Mouse (Mus musculus) intestine, embryonic 16.5 days (tissue): ENCODE results near the gene Tagln2. TPM values are rescaled to one million over a fixed set of nuclear protein-coding genes. Genes with fewer than 3 reads are reported as not detected.

ENCODE experiments used
- ATAC-seq: fragments of 200-750 bp; cut with Nextera tagmentation; 2 replicates; pipeline ENCODE4 v1.8.0; 2017; ENCODE audit warnings: moderate TSS enrichment, moderate library complexity
- H3K27ac ChIP-seq: fragments of 300-500 bp; sonication (generic); 2 replicates; pipeline ENCODE4 v1.5.1; 2014; ENCODE audit warnings: mild to moderate bottlenecking, low read length
- H3K27me3 ChIP-seq: fragments of 300-500 bp; sonication (generic); replicated peaks from 2 replicates; pipeline ENCODE4 v1.6.1; 2014; ENCODE audit warnings: low read length, control low read depth, mixed read lengths; ENCODE audit not compliant: control insufficient read depth, insufficient read depth
- H3K36me3 ChIP-seq: fragments of 300-500 bp; sonication (generic); 2 replicates; pipeline ENCODE4 v1.6.1; 2014; ENCODE audit warnings: low read length, control low read depth; ENCODE audit not compliant: control insufficient read depth, insufficient read depth
- H3K4me1 ChIP-seq: fragments of 300-500 bp; sonication (generic); 2 replicates; pipeline ENCODE4 v1.6.1; 2014; ENCODE audit warnings: low read length, control low read depth, mixed read lengths; ENCODE audit not compliant: control insufficient read depth, insufficient read depth
- H3K4me2 ChIP-seq: fragments of 300-500 bp; sonication (generic); 2 replicates; pipeline ENCODE4 v1.6.1; 2014; ENCODE audit warnings: low read depth, low read length, control low read depth
- H3K4me3 ChIP-seq: fragments of 300-500 bp; sonication (generic); 2 replicates; pipeline ENCODE4 v1.5.1; 2014; ENCODE audit warnings: mild to moderate bottlenecking, low read length
- H3K9ac ChIP-seq: fragments of 300-500 bp; sonication (generic); 2 replicates; pipeline ENCODE4 v1.6.1; 2014; ENCODE audit warnings: low read depth, low read length
- H3K9me3 ChIP-seq: fragments of 300-500 bp; sonication (generic); 2 replicates; pipeline ENCODE4 v1.6.1; 2016; ENCODE audit warnings: low read length, control low read depth; ENCODE audit not compliant: control insufficient read depth
- WGBS: fragments of 180-500 bp; shearing (Covaris S2); extraction: QIAGEN DNeasy Blood & Tissue Kit; methylation state at CpG from one replicate; pipeline ENCODE4 v1.1.7; 2014; 5-methylcytosine and 5-hydroxymethylcytosine counted together
- polyA plus RNA-seq: library from polyadenylated mRNA; unstranded; fragments of >200 nt; fragmentation: Nextera tagmentation; extraction: Ambion mirVana; gene quantifications from 2 replicates; pipeline ENCODE4 v1.2.1, GENCODE M21; 2015

Gene Tagln2
- polyA plus RNA-seq, 1 experiment from 2014 or later: 470 TPM

DNA sequence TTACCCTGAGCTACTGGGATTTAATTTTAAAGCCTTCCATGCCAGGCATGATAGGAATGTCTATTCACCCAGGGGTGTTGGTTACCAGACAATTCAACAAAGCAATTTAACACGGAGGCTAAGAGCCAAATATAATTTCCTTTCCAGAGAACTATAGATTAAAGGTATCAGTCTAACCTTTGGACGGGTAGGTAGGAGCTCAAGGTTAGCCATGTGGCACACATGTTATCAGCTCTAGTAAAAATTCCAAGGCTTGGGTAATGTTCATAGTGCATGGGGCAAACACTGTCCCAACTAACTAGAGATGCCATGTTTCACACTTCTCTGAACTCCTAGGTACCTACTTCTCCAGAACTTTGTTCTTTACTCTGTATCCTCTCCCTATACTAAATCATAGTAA, 38.2 kb upstream of the Tagln2 start:
- Histone ChIP-seq H3K36me3 (no peaks in the 10 kb centered on the region), H3K4me3 (no peak overlapping the region), H3K4me1 (peaks cover 5% of the 10 kb centered on the region; the same call in 1 of the 2 replicates), H3K9ac (no peak overlapping the region), H3K27me3 (no peaks in the 10 kb centered on the region), H3K9me3 (no peaks in the 10 kb centered on the region), H3K27ac (peak overlapping the region; percentile 89), H3K4me2 (no peak overlapping the region)
- WGBS: 40% methylated on average over 2 of the region's 2 CpGs
- ATAC-seq: peak; percentile 82

DNA sequence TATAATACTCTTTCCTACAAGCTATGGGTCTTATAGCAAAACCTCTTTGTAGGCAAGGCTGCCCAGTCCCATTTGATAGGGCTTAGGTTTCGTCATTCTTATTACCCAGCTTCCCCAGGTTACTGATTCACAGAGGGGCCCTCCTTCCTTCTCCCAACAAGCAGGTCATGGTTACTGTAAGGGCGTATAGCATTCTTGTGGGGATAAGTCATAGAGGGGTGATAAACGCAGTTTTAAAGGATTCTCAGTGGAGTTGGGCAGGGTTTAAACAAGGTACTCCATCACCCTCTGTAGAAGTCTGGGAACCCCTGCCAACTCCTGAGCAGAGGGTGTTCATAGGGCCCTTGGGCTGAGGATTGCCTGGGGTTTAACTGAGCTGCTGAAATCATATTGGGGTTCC, 37.3 kb upstream of the Tagln2 start:
- Histone ChIP-seq H3K9ac (no peak overlapping the region), H3K4me3 (peak overlapping the region; percentile 10; the same call in 1 of the 2 replicates), H3K27me3 (no peaks in the 10 kb centered on the region), H3K4me2 (peak overlapping the region; percentile 29), H3K27ac (peak overlapping the region; percentile 89), H3K36me3 (no peaks in the 10 kb centered on the region), H3K9me3 (no peaks in the 10 kb centered on the region), H3K4me1 (peaks cover 5% of the 10 kb centered on the region; the same call in 1 of the 2 replicates)
- ATAC-seq: peak; percentile 86
- 40% methylated on average over 3 of the region's 3 CpGs for WGBS

GRCm38 (mm10) chr1:172463387-172464333, 36.2 kb upstream of the Tagln2 start:
- peak; percentile 24 for ATAC-seq
- Histone ChIP-seq H3K9me3 (no peaks in the 10 kb centered on the region), H3K27ac (peak overlapping the region; percentile 68), H3K4me3 (no peak overlapping the region), H3K4me2 (no peak overlapping the region), H3K27me3 (no peaks in the 10 kb centered on the region), H3K4me1 (peaks cover 7% of the 10 kb centered on the region; the same call in 1 of the 2 replicates), H3K36me3 (no peaks in the 10 kb centered on the region), H3K9ac (no peak overlapping the region)
- WGBS: 72% methylated on average over 16 of the region's 16 CpGs

DNA sequence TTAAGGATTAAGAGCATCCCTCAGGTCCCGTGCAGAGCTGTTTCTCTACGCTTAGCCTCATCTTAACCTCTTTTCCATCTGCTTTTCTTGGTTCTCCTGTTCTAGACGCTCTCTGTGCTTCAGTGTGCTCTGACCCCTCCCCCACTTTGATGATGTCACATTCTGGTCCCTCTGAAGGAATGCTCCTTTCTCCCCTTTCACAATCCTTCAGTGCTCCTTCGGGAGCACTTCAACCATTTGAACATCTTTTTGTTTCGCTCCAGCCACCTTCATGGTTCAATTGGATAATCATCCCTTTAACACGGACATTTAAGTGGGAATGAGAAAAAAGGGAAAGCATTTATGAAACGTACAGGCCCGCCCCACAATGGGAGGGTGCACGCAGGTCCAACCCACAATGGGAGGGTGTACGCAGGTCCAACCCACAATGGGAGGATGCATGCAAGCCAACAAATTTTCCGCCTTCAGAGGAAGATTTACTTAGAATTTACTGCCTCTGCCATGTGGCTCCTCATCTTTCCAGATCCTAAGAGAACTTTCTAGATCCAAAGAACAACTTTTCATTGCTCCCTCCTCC, 31.5 kb upstream of the Tagln2 start:
- Histone ChIP-seq H3K4me2 (no peak overlapping the region), H3K4me3 (no peak overlapping the region), H3K4me1 (peaks cover 14% of the 10 kb centered on the region), H3K9me3 (no peaks in the 10 kb centered on the region), H3K27ac (no peak overlapping the region), H3K9ac (no peak overlapping the region), H3K36me3 (no peaks in the 10 kb centered on the region), H3K27me3 (no peaks in the 10 kb centered on the region)
- ATAC-seq: no peak
- 86% methylated on average over 11 of the region's 11 CpGs for WGBS

DNA sequence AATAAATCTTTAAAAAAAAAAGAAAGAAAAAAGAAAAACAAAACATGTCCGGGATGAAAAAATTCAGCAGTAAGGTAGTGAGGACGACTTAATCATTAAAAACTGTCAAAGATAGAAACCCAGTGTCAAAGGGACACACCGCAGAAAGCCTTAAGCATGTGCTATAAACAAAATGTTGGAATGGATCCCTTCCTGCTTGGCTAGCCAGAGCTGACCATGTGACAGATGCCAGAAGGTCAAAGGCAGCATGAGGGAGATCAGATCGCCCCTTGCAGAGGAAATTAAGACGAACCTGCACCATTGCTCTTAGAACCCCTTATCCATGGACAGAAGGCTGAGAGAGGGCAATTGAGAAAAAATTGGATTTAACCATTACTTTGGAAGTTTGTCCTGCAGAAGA, 30.5 kb upstream of the Tagln2 start:
- ATAC-seq: no peak
- H3K27ac ChIP-seq: no peak overlapping the region
- no peak overlapping the region for H3K4me2 ChIP-seq
- WGBS: 60% methylated on average over 5 of the region's 5 CpGs
- peaks cover 9% of the 10 kb centered on the region for H3K4me1 ChIP-seq
- H3K9me3 ChIP-seq: no peaks in the 10 kb centered on the region
- no peaks in the 10 kb centered on the region for H3K27me3 ChIP-seq
- no peaks in the 10 kb centered on the region for H3K36me3 ChIP-seq
- no peak overlapping the region for H3K4me3 ChIP-seq
- H3K9ac ChIP-seq: no peak overlapping the region

DNA sequence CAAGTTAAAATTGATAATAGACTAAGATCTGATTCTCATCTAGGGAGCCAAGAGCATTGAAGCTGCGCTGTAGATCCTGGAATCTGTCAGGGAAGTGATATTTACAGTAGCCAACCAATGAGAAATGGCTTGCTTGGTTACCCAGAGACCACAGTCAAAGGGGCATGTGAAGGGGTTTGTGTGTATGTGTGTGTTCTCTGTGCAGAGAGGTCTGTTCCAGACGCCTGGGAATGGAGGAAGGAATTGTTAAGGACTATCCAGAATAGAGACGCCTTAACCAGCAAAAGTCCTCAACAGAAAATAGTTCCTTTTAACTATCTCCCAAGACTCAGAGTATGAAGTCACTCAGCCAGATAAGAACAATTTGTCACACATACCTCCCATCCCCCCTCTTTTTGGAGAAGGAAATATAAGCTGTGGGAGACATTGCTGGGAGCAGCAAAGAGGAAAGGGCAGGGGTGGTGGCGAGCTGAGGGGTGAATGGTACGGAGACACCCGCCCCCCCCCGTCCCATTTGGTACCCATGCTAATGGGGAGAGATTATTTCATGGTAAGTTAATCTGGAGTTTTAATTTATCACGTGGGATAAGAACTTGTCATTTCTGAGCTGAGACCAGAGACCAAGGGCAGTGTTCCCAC, 29.9 kb upstream of the Tagln2 start:
- WGBS: 55% methylated on average over 8 of the region's 8 CpGs
- Histone ChIP-seq H3K27ac (no peak overlapping the region), H3K36me3 (no peaks in the 10 kb centered on the region), H3K9me3 (no peaks in the 10 kb centered on the region), H3K9ac (no peak overlapping the region), H3K4me2 (no peak overlapping the region), H3K4me3 (no peak overlapping the region), H3K4me1 (peaks cover 9% of the 10 kb centered on the region), H3K27me3 (no peaks in the 10 kb centered on the region)
- ATAC-seq: no peak

DNA sequence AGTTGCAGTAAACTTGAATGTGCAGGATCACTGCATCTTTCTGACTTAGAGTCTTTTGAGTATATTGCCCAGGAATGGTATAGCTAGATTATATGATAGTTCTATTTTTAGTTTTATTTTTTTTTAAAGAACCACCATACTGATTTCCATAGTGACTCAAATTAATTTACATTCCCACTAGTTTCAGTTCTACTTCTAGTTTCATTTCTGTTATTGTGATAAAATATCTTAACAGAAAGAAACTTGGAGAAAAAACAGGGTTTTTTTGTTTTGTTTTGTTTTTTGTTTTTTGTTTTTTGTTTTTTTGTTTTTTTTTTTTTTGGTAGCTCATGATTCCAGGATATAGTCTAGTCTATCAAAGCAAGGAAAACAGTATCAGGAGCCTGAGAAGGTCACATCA, 26.9 kb upstream of the Tagln2 start:
- Histone ChIP-seq H3K4me3 (no peak overlapping the region), H3K4me2 (no peak overlapping the region), H3K27ac (no peak overlapping the region), H3K27me3 (no peaks in the 10 kb centered on the region), H3K36me3 (no peaks in the 10 kb centered on the region), H3K9ac (no peak overlapping the region), H3K9me3 (no peaks in the 10 kb centered on the region), H3K4me1 (peaks cover 9% of the 10 kb centered on the region)
- no peak for ATAC-seq

DNA sequence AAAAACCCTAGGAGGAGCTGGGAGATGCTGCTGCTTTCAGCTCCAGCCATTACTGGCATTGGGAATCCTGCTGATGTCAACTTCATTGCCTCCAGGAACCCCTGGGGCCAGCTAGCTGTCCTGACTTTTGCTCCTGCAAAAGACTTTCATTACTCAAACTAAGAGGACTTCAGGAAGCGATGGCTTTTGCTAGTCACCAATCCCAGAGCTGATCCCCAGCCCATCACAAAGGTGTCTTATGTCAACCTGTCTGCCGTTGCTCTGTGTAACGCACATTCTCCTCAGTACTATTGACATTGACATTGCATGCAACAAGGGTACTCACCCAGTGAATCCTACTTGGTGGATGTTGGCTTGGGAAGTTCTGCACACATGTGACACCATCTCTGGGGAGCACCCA, 25.7 kb upstream of the Tagln2 start:
- Histone ChIP-seq H3K27me3 (no peaks in the 10 kb centered on the region), H3K4me1 (peaks cover 7% of the 10 kb centered on the region), H3K4me3 (no peak overlapping the region), H3K27ac (no peak overlapping the region), H3K9me3 (no peaks in the 10 kb centered on the region), H3K4me2 (no peak overlapping the region), H3K9ac (no peak overlapping the region), H3K36me3 (no peaks in the 10 kb centered on the region)
- ATAC-seq: no peak
- 78% methylated on average over 3 of the region's 3 CpGs for WGBS

GRCm38 (mm10) chr1:172475054-172475741, 24.6 kb upstream of the Tagln2 start, which contains the start of gene Slamf9:
Gene Slamf9 (plus strand): TSS chr1:172475358.
- H3K27me3 ChIP-seq: no peaks in the 10 kb centered on the region
- 43% methylated on average over 7 of the region's 7 CpGs for WGBS
- H3K4me2 ChIP-seq: no peak within 1 kb of the TSS
- no peaks in the 10 kb centered on the region for H3K4me1 ChIP-seq
- no peaks in the 10 kb centered on the region for H3K36me3 ChIP-seq
- peak; percentile 72 for ATAC-seq
- no peak within 1 kb of the TSS for H3K9ac ChIP-seq
- no peak within 1 kb of the TSS for H3K4me3 ChIP-seq
- no peak within 1 kb of the TSS for H3K27ac ChIP-seq
- H3K9me3 ChIP-seq: no peaks in the 10 kb centered on the region
